Mouse (Mus musculus): ENCODE measurements at regions not wholly inside any gene's neighbourhood (a gene's known extent, or its start where the extent isn't known, plus 50 kb on each side); places are given as distances from the start of the nearest gene placed in this dataset.

DNA sequence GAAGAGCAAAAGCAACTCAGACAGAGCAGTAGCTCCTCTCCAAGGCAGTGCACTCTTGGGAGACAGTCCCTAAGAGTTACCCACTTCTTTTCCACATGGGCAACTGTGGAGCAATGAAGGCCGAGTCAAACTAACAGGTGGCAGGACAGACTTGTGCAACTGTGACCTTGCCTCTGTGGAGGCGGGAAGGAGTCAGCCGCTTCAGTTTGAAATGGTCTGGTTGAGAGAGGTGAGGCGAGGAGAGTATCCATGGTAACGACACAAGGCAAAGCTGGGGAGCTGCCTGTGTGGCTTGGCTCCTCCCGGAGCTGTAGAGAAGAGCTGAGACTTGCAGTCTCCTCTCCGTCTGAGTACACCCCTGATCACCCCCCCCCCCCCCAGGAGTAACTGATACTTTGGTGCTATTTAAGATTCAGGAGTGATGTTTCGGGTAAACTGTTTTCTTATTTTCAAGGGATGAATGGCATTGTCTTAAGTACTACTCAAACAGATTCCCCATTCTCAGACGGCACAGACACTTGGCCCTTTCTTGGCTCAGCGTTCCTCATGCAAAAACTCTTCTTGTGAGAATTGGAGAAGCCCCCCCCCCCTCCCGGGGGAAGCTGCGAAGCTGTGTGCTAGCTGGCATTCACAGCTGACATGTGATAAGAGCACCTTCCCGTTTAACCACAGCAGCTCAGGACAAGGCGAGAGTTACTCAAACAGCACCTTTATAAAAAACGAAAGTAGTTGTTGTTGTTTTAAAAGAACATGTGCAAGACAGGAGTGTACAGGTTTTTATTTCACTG lies 54.9 kb upstream of the Chst1 start:
- 11% methylated on average over 15 of the region's 15 CpGs for WGBS
- no peak for DNase-seq (ENCODE audit: low read depth, low spot score)

- WGBS = 62% methylated on average over 5 of the region's 5 CpGs
- no peak for DNase-seq (ENCODE audit: low read depth, low spot score)
These were observed 58.7 kb upstream of the Chst1 start for GRCm38 (mm10) chr2:92540841-92541240.

- WGBS = 82% methylated on average over 5 of the region's 5 CpGs
- DNase-seq (ENCODE audit: low read depth, low spot score) = no peak
These were observed 67.5 kb upstream of the Chst1 start for GRCm38 (mm10) chr2:92531996-92532395.

GRCm38 (mm10) chr2:92530677-92531076 lies 68.8 kb upstream of the Chst1 start:
- 83% methylated on average over 4 of the region's 4 CpGs for WGBS

GRCm38 (mm10) chr2:92529670-92530322 lies 69.5 kb upstream of the Slc35c1 start:
- 40% methylated on average over 14 of the region's 14 CpGs for WGBS
- no peak for DNase-seq (ENCODE audit: low read depth, low spot score)

More at GRCm38 (mm10) chr2:92530677-92531076, 68.8 kb upstream of the Chst1 start:
- no peak for DNase-seq (ENCODE audit: low read depth, low spot score)

- peak; percentile 13 for DNase-seq (ENCODE audit: low read depth, low spot score)
- WGBS = 5% methylated on average over 24 of the region's 24 CpGs
These were observed 68.8 kb upstream of the Slc35c1 start for GRCm38 (mm10) chr2:92529071-92529641.

GRCm38 (mm10) chr2:92528119-92528830 lies 67.9 kb upstream of the Slc35c1 start:
- WGBS = 69% methylated on average over 6 of the region's 6 CpGs
- DNase-seq (ENCODE audit: low read depth, low spot score) = no peak

DNA sequence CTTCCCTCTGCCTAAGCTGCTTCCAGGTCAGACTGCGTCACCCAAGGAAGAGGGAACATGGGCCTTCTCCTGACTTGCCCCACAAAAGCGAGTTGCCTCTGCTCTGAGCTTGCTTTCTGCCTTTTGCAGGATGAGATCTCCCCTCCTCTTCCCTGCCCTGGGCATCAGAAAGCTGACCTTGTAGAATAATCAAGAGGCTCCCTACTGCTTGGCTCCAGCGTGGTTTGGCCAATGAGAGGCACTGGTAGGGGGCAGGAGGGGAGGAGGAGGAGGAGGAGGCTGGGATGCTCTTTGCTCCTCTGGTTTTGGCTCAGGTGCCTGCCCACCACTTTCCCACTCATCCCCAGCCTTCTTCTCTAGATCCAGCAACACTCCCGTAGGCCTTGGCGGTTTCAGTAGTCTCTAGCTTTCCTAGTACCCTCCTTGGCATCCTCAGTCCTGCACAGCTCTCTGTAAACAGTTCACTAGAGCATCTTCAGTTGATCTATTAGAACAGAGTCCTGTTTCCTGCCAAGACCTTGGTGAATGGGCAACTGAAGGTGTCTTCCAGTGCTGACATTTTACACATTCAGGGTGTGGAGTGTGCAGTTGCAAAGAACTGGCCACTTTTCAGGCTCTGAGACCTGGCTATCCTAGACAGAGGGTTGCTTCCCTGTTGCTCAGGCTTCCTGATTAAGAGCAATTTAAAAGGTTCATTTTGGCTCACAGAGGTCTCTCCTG lies 66.5 kb upstream of the Slc35c1 start:
- DNase-seq (ENCODE audit: low read depth, low spot score) = no peak
- 90% methylated on average over 5 of the region's 5 CpGs for WGBS

DNA sequence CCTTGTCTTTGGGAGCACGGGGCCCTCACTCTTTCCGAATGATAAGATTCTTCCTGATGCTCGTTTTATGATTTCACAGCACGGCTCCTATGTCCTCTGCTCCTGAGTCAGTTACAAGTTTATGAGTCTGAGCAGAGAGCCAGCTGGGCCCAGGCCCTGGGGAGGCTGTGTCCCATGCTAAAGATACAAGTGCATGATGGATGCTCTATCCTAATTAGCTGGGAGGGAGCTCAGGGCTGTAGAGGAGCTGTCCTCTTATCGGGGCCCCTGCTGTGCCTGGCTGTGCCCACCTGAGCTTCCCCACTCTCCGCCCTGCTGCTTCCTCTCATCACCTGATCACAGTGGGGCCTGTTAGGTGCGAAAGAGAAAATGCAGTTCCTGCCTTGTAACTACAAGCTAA lies 65.3 kb upstream of the Slc35c1 start:
- 54% methylated on average over 7 of the region's 7 CpGs for WGBS
- no peak for DNase-seq (ENCODE audit: low read depth, low spot score)

GRCm38 (mm10) chr2:92525062-92525623 lies 64.8 kb upstream of the Slc35c1 start:
- WGBS = 82% methylated on average over 10 of the region's 10 CpGs
- DNase-seq (ENCODE audit: low read depth, low spot score) = no peak

DNA sequence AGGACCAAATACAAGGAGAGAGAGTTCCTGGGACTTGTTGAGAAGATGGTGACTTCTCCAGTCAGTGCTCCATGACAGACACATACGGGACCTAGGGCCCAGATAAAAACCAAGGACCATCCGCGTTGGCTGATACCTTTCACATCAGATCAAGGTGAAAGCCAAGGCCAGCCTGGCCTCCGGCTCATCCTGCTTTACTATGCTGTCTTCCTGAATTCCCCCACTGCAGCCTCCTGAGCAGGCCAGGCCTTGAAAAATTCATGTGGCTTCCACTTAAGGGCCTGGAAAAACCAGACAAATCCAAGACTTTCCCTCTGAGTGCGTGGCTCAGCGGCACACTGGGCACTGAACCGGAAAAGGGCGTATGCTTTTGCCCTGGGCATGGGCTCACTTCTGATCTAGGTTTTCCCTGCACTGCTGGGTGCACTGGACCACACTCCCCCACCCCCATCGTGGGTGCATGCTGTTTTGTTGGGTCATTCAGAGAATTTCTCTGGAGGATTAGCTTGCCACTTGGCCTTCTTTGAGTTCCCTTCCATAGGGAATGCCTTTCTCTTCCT lies 64.1 kb upstream of the Slc35c1 start:
- no peak for DNase-seq (ENCODE audit: low read depth, low spot score)
- WGBS = 93% methylated on average over 9 of the region's 9 CpGs

DNA sequence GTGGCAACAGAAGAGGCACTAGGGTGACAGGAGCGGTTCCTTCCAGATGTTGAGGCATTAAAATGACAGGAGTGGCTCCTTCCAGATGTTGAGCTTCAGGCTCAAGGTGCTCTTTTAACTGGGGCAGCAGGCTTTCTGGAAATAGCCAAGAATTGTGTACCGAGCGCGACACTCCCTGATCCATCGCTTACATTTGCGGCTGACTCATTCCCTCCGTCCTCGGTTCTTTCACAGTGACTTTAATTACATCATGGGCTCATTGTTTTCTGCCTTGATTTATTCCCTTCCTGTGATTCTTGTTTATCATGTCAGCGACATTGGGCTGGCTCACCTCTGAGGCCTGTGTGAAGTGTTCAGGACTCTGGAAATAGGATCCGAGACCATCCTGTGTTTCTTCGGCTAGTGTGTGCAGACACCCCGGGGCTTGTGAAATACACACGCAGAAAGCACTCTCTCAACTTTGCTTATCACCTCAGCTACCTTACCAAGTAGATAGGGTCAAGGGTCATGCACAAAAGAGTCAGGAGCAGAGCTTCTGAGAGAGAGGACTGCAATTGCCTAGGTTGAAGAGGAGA lies 63.1 kb upstream of the Slc35c1 start:
- no peak for DNase-seq (ENCODE audit: low read depth, low spot score)
- WGBS = 30% methylated on average over 13 of the region's 13 CpGs

GRCm38 (mm10) chr2:92521527-92521926 lies 61.2 kb upstream of the Slc35c1 start:
- 65% methylated on average over 8 of the region's 8 CpGs for WGBS
- DNase-seq (ENCODE audit: low read depth, low spot score) = no peak

DNA sequence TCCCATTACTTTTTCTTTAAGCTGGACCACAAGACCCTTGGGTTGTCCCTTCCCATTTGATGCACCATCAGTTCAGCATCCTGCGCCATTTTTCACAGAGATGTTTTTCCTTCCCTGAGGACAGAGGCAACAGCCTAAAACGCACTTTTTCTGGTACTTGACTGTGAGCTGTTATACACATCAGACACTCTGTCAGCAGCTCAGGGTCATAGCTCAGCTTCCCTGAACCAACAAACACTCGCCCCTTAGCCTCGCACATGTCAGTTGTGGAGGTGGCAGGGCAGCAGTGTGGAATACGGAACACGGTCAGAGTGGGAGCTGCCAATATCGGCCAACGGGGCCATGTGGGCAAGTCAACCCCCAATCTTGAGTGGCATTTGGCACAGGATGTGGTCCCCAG lies 59.1 kb upstream of the Slc35c1 start:
- 86% methylated on average over 8 of the region's 8 CpGs for WGBS
- DNase-seq (ENCODE audit: low read depth, low spot score) = no peak

DNA sequence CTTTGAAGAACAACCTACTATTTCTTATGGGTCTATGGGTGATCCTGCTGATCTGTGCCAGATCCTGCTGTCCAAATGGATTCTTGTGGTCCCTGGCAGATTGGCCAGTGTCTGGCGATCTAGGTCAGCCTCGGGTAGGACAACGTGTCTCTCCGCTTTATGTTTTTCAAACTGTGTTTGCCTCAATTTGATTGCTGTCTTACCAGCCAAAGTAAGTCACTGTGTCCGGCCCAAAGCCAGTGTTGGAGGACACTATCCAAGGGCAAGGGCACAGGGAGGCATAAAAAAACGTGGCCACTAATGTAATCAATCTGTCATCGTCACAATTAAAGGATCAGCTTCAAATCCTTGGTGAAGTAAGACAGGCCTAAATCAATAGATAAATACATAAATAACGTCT lies 58.6 kb upstream of the Slc35c1 start:
- no peak for DNase-seq (ENCODE audit: low read depth, low spot score)
- 76% methylated on average over 8 of the region's 8 CpGs for WGBS

- no peak for DNase-seq (ENCODE audit: low read depth, low spot score)
- 37% methylated on average over 6 of the region's 6 CpGs for WGBS
These were observed 54.6 kb upstream of the Slc35c1 start for GRCm38 (mm10) chr2:92514961-92515360.

DNA sequence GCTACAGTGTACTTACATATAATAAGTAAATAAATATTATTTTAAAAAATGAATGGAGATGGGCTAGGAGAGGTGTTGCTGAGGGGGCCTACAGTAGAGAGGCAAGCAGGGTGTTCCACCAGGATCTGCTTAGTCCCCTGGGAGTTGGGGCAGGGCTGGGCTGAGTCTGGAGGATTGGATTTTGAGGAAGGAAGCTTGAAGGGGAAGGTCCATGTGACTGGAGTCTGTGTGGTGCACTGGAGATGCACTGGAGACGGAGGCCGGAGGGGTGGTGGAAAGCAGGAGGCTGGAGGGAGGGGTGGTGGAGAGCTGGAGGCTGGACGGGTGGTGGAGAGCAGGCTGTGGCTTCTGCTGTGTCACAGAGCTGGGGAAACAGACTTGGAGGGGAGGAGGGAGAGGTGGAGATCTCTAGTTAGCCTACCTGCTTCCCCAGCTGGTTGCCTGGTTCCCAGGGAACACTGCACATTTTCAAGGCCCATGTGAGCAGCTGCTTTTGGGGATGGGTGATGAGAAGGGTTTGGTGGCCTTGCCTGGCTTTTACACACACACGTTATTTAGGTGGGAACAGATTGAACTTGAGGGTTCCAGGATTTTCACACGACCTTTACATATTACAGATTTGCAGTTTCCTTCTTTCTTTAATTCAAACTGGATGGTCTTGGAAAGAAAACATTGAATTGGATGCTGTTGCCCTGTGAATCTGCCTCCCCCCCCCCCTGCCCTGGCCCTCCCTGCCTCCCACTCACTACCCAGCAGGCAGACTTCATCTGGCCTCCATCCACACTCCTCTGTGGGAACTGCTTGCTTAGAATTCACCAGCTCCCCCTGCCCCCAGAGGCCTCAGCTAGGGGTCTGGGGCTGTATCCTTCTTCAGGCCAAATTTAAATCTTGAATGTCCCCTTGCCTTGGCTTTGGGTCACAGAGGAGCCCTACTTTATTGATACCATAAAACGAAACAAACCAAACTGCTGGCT lies 51.7 kb upstream of the Slc35c1 start:
- WGBS = 56% methylated on average over 6 of the region's 6 CpGs
- DNase-seq (ENCODE audit: low read depth, low spot score) = no peak
